10 mouse cellular contexts compared by ENCODE assay signal in genomic region chr7:35740489-35741230, GRCm38 (mm10). TPM values are rescaled to one million over a fixed set of nuclear protein-coding genes. Genes with fewer than 3 reads are reported as not detected.
DNase-seq lines count a peak whose midpoint lies in the region; TF ChIP-seq lines count a peak whose summit lies in the region.
"Had no signal": no experiment of that assay in that cellular context is flagged by ENCODE, and none has a peak within 500 bp of the region (broad histone marks: within the 10 kb centered on the region; RNA-seq: fewer than 3 reads in every experiment).

No protein-coding gene starts in this region.

- no peaks in the 10 kb centered on the region for H3K36me3 ChIP-seq in CH12.LX (replicated peaks in 1 of 2; ENCODE audit: control insufficient read depth in 1 of 2, insufficient read depth in 1 of 2, low read length in 1 of 2)
- H3K36me3 ChIP-seq: stomach, embryonic 15.5 days had no signal

- TF ChIP-seq CTCF in layer of hippocampus, adult 2 months (conservative IDR thresholded peaks at IDR 0.05), result peak; percentile 81
- peak; percentile 51 to 76 for TF ChIP-seq CTCF in CH12.LX (conservative IDR thresholded peaks at IDR 0.05 in 1 of 2, IDR thresholded peaks at IDR 0.05 in 1 of 2; ENCODE audit: low read depth in 2 of 2, low read length in 2 of 2)
- TF ChIP-seq CTCF in embryonic fibroblast, embryonic 13.5 days (IDR thresholded peaks at IDR 0.05; ENCODE audit: borderline replicate concordance, insufficient read depth, low read length), result 0 out of 2 replicates have a peak, but pooled peaks have one; percentile 15

- H3K9me3 ChIP-seq in CH12.LX (replicated peaks; ENCODE audit: low read length), result peaks cover 2% of the 10 kb centered on the region
- H3K9me3 ChIP-seq: stomach, embryonic 15.5 days had no signal

- H3K4me1 ChIP-seq in CH12.LX (ENCODE audit: control insufficient read depth in 1 of 2, insufficient read depth in 2 of 2), result peaks cover 16 to 38% of the 10 kb centered on the region in 2 experiments
- peaks cover 5% of the 10 kb centered on the region for H3K4me1 ChIP-seq in embryonic fibroblast, embryonic 13.5 days (ENCODE audit: control insufficient read depth, insufficient read depth, low read length)
- H3K4me1 ChIP-seq: limb, embryonic 13.5 days; stomach, embryonic 15.5 days had no signal

- in situ Hi-C loops in CH12.LX (cut with MboI; ENCODE audit: low pct_ligation_motif_present, low pct_unique_long_range_greater_than_20kb, low sequenced_read_pairs), result no loop called here

- H3K27me3 ChIP-seq in CH12.LX (replicated peaks), result no peaks in the 10 kb centered on the region
- H3K27me3 ChIP-seq: limb, embryonic 13.5 days; stomach, embryonic 15.5 days had no signal

- intact Hi-C loops in left cerebral cortex, postnatal 4 days (cut with DNase I), result no loop called here

- peak overlapping the region; percentile 70 for H3K27ac ChIP-seq in layer of hippocampus, adult 2 months
- H3K27ac ChIP-seq in CH12.LX (ENCODE audit: insufficient read depth, low read depth), result no peak overlapping the region
- no peak overlapping the region for H3K27ac ChIP-seq in embryonic fibroblast, embryonic 13.5 days (ENCODE audit: insufficient read depth, low read length)
- H3K27ac ChIP-seq: limb, embryonic 13.5 days; stomach, embryonic 15.5 days had no signal

- no peak overlapping the region for H3K4me3 ChIP-seq in layer of hippocampus, adult 2 months
- no peak overlapping the region for H3K4me3 ChIP-seq in CH12.LX (replicated peaks in 1 of 3; ENCODE audit: low read depth in 2 of 3, low read length in 2 of 3, poor library complexity in 1 of 3)
- no peak overlapping the region for H3K4me3 ChIP-seq in embryonic fibroblast, embryonic 13.5 days (ENCODE audit: insufficient read depth, low read length)
- H3K4me3 ChIP-seq: limb, embryonic 13.5 days; stomach, embryonic 15.5 days had no signal

- H3K4me2 ChIP-seq in CH12.LX (ENCODE audit: insufficient read depth, low read depth, poor library complexity, severe bottlenecking), result no peak overlapping the region
- H3K4me2 ChIP-seq: limb, embryonic 13.5 days; stomach, embryonic 15.5 days had no signal

- dilution Hi-C loops in CH12.LX (cut with MboI; ENCODE audit: extremely low pct_ligation_motif_present, extremely low pct_unique_long_range_greater_than_20kb, low sequenced_read_pairs), result no loop called here

- no peak for TF ChIP-seq POLR2A in CH12.LX (IDR thresholded peaks at IDR 0.05; ENCODE audit: low read depth, low read length)
- TF ChIP-seq POLR2A in embryonic fibroblast, embryonic 13.5 days (IDR thresholded peaks at IDR 0.05; ENCODE audit: low read depth, low read length), result no peak

- no peak for TF ChIP-seq EP300 in CH12.LX (IDR thresholded peaks at IDR 0.05; ENCODE audit: low read length)

- H3K9ac ChIP-seq in CH12.LX (ENCODE audit: insufficient read depth, low read depth), result no peak overlapping the region
- H3K9ac ChIP-seq: limb, embryonic 13.5 days; stomach, embryonic 15.5 days had no signal

- H3K79me2 ChIP-seq in CH12.LX (replicated peaks; ENCODE audit: control insufficient read depth, extremely low read depth, insufficient read depth, poor library complexity, severe bottlenecking), result no peaks in the 10 kb centered on the region

- peak in 1 of 2 experiments; percentile 57 for DNase-seq in layer of hippocampus, adult 2 months (ENCODE audit: low spot score in 2 of 2)
- no peak for DNase-seq in layer of hippocampus, adult 8-10 months (ENCODE audit: low spot score in 2 of 2)
- DNase-seq in CH12.LX (ENCODE audit: extremely low read depth) (peak; percentile 66), WW6 (ENCODE audit: low read depth, low spot score) (peak; percentile 16)
- DNase-seq in left cerebral cortex, postnatal 4 days, result peak; percentile 74
- peak; percentile 60 for DNase-seq in retina, postnatal 1 day
- no peak for DNase-seq in cerebellum, adult 8-10 months

- TF ChIP-seq RAD21 in CH12.LX (IDR thresholded peaks at IDR 0.05; ENCODE audit: low read depth, low read length), result peak; percentile 69

TF ChIP-seq in CH12.LX, 34 proteins besides CTCF, POLR2A, EP300 and RAD21:
- TF ChIP-seq SMC3 (IDR thresholded peaks at IDR 0.05; ENCODE audit: low read depth, low read length), result peak; percentile 58
- TF ChIP-seq NELFE (IDR thresholded peaks at IDR 0.05; ENCODE audit: low read depth, low read length), result peak; percentile 33; the same call in 1 of the 2 replicates
- TF ChIP-seq MAZ (IDR thresholded peaks at IDR 0.05; ENCODE audit: low read depth, low read length), result no peak

RNA-seq across cellular contexts. Expression of gene Dpy19l3, which starts 13.6 kb away (rescaled TPM):
- total RNA-seq in layer of hippocampus, adult 2 months (2021), result 10 to 100 TPM; 80.3 to 84.7 TPM
- total RNA-seq in layer of hippocampus, adult 8-10 months (2022), result 10 to 100 TPM; 73.1 to 97.4 (median 87.4) TPM
- 3.7 and 5.5 TPM in 2 replicates for total RNA-seq in CH12.LX (2012; rRNA removed)
- 5.0 and 6.2 TPM in 2 replicates for total RNA-seq in CH12.LX (2014; rRNA removed)
- polyA plus RNA-seq in CH12.LX (2012; ENCODE audit: insufficient read length, low read depth), result 15.4 and 18.3 TPM in 2 replicates
- 60.8 and 68.5 TPM in 2 replicates for polyA plus RNA-seq in embryonic fibroblast, embryonic 13.5 days (2011; ENCODE audit: insufficient read length, low read depth, missing spikeins)
- total RNA-seq in left cerebral cortex, postnatal 4 days (2021), result 10 to 100 TPM; 61.0 to 65.0 TPM

Comparison
In these comparisons a context has a peak if more than half of its experiments do, and no peak if none do; other contexts are left out.
1. DNase-seq: peak in CH12.LX (single experiment), WW6 (single experiment), left cerebral cortex, postnatal 4 days (single experiment) and retina, postnatal 1 day (single experiment); none in layer of hippocampus, adult 8-10 months (0 of 2) and cerebellum, adult 8-10 months (single experiment).
2. CTCF ChIP-seq: peak in every context shown above with its lines; median percentile 81 in layer of hippocampus, adult 2 months; 64 in CH12.LX; 15 in embryonic fibroblast, embryonic 13.5 days.
3. RNA of gene Dpy19l3, which starts 13.6 kb away (total RNA-seq): 73.1 to 97.4 TPM in layer of hippocampus, adult 8-10 months, 80.3 to 84.7 TPM in layer of hippocampus, adult 2 months and 61.0 to 65.0 TPM in left cerebral cortex, postnatal 4 days; 3.7 to 6.2 TPM in CH12.LX; every median in the first group is over 4 times any median in the second.